Mouse (Mus musculus) small intestine, adult 2 months (tissue): ENCODE measurements around the gene Tph2.
"Not testable (repeated sequence)": the region's sequence is repeated elsewhere in the genome, so short reads cannot be mapped to it uniquely, and the experiment has no call there.

Source experiments
- CTCF ChIP-seq: fragments of 200-500 bp; IDR thresholded peaks from 2 replicates; pipeline ENCODE4 v1.5.1; 2012; ENCODE audit warnings: low read depth, mild to moderate bottlenecking, control low read depth, inconsistent platforms, low read length, moderate library complexity, mixed read lengths; ENCODE audit not compliant: insufficient replicate concordance, insufficient read length; ENCODE audit errors: extremely low read depth
- POLR2A ChIP-seq: fragments of 200-500 bp; IDR thresholded peaks from 2 replicates; pipeline ENCODE4 v1.6.1; 2012; ENCODE audit warnings: low read depth, mild to moderate bottlenecking, control low read depth, inconsistent platforms, low read length, moderate library complexity

DNA sequence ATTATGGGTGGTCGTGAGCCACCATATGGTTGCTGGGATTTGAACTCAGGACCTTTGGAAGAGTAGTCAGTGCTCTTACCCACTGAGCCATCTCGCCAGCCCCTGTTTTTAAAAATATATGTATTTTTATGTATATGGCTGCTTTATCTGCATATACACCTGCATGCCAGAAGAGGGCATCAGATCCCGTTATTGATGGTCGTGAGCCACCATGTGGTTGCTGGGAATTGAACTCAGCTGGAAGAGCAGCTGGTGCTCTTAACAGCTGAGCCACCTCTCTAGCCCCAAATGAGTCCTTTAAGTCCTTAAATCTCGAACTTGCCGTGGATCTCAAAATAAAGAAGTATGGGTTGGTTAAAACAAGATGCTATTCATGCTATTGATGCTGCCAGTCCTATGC, 6.8 kb downstream of the Tph2 start:
- TF ChIP-seq CTCF, POLR2A: not testable (repeated sequence)
